Mouse (Mus musculus): ENCODE data around the gene Wdr26. TPM values are rescaled to one million over a fixed set of nuclear protein-coding genes. Genes with fewer than 3 reads are reported as not detected.
A peak's percentile ranks its signal among the peaks of the same experiment; 100 is the strongest.

The Wdr26 gene
- polyA plus RNA-seq, 1 experiment from 2014 or later: 25.5 TPM

DNA sequence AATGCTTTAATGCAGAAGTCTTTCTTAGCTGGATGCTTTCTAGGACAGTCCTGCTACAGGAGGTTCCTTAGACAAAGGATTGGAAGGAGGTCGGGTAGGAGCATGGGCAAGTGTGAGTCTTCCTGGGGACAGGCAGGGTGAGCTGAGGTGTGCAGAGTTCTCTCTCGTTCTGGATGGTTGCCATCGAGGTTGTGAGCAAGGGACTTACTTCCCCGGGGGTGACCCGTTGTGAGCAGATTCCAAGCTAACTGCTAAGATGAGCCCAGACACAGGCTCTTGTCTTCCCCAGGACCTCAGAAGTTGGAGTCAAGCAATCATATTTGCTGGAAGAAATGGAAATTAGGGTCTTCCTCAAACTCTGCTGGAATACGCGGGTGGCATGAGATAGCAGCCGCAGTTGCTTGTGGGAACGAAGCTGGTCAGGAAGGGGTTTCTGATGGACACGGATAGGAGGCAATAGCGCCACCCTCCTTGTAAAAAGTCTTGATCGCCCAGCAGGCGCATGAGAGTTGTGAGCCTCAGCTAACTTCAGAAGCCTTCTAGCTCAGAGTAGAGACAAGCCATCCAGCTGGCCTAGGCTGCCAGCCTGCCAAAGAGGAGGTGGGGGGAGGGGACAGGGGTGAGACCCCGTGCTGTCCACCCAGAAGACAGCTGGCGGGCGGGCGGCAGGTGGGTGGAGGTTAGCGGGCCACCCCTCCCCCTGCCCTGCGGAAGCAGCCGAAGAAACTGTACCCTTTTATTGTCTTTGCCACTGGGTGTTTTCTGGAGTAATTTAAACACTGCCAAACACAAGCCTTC, 44.3 kb upstream of the Wdr26 start:
- H3K27me3 ChIP-seq (replicated peaks; ENCODE audit: control insufficient read depth, insufficient read depth, low read length): no peaks in the 10 kb centered on the region
- 3% methylated on average over 20 of the region's 20 CpGs for WGBS
- peaks cover 29% of the 10 kb centered on the region for H3K4me1 ChIP-seq (ENCODE audit: control insufficient read depth, insufficient read depth, low read length)
- peak overlapping the region; percentile 89 for H3K4me2 ChIP-seq (ENCODE audit: low read depth, low read length)
- peak overlapping the region; percentile 86 for H3K27ac ChIP-seq (ENCODE audit: low read length)
- H3K9me3 ChIP-seq (ENCODE audit: control insufficient read depth, low read length): no peaks in the 10 kb centered on the region
- H3K4me3 ChIP-seq (ENCODE audit: low read length): peak overlapping the region; percentile 49
- peak overlapping the region; percentile 68 for H3K9ac ChIP-seq (ENCODE audit: low read depth, low read length)
- no peaks in the 10 kb centered on the region for H3K36me3 ChIP-seq (ENCODE audit: control insufficient read depth, insufficient read depth, low read length)
- peak; percentile 36 for ATAC-seq

DNA sequence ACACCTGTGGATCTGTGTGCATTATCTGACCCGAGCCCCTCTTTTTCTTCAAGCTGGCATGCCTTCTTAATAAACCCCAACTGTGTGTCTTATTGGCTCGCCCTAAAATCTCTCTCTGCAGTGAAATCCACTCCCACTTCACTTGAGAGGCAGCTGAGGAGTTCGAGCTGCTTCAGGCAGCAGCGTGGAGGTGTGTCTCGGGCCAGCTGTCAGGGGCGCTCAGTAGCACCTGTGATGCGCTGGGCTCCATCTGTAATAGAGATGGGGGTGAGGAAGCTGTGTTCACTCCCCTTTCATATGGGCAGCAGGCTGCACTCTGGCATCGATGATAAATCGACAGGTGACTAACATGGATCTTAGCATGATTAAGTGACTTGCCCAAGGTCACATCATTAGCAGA, 43.6 kb upstream of the Wdr26 start:
- no peak for ATAC-seq
- Histone ChIP-seq H3K4me2 (ENCODE audit: low read depth, low read length) (no peak overlapping the region), H3K9me3 (ENCODE audit: control insufficient read depth, low read length) (no peaks in the 10 kb centered on the region), H3K36me3 (ENCODE audit: control insufficient read depth, insufficient read depth, low read length) (no peaks in the 10 kb centered on the region), H3K27ac (ENCODE audit: low read length) (peak overlapping the region; percentile 86; the same call in 1 of the 2 replicates), H3K27me3 (replicated peaks; ENCODE audit: control insufficient read depth, insufficient read depth, low read length) (no peaks in the 10 kb centered on the region), H3K4me1 (ENCODE audit: control insufficient read depth, insufficient read depth, low read length) (peaks cover 25% of the 10 kb centered on the region), H3K4me3 (ENCODE audit: low read length) (no peak overlapping the region), H3K9ac (ENCODE audit: low read depth, low read length) (peak overlapping the region; percentile 68; the same call in 1 of the 2 replicates)
- WGBS: 59% methylated on average over 9 of the region's 9 CpGs

DNA sequence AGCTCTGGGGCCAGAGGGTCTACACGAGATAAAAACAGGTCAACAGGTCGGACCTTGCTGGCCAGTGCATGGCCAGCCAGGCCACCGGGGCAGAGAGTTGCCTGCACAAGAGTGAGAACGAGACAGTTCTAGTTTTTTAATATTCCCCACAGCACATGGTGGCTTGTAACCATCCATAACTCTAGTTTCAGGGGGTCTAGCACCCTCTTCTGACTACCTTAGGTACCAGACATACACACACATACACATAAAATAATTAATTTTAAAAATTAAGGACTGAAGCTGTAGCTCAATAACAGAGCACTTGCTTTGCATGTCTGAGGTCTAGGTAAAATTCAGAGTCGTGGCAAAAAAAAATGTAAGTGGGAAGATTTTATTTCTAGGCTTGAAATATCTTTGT, 39.8 kb upstream of the Wdr26 start:
- H3K4me2 ChIP-seq (ENCODE audit: low read depth, low read length): no peak overlapping the region
- H3K27ac ChIP-seq (ENCODE audit: low read length): no peak overlapping the region
- no peak for ATAC-seq
- H3K4me3 ChIP-seq (ENCODE audit: low read length): no peak overlapping the region
- 74% methylated on average over 5 of the region's 5 CpGs for WGBS
- H3K9ac ChIP-seq (ENCODE audit: low read depth, low read length): no peak overlapping the region
- H3K9me3 ChIP-seq (ENCODE audit: control insufficient read depth, low read length): no peaks in the 10 kb centered on the region
- no peaks in the 10 kb centered on the region for H3K36me3 ChIP-seq (ENCODE audit: control insufficient read depth, insufficient read depth, low read length)
- peaks cover 18% of the 10 kb centered on the region for H3K4me1 ChIP-seq (ENCODE audit: control insufficient read depth, insufficient read depth, low read length)
- H3K27me3 ChIP-seq (replicated peaks; ENCODE audit: control insufficient read depth, insufficient read depth, low read length): no peaks in the 10 kb centered on the region

DNA sequence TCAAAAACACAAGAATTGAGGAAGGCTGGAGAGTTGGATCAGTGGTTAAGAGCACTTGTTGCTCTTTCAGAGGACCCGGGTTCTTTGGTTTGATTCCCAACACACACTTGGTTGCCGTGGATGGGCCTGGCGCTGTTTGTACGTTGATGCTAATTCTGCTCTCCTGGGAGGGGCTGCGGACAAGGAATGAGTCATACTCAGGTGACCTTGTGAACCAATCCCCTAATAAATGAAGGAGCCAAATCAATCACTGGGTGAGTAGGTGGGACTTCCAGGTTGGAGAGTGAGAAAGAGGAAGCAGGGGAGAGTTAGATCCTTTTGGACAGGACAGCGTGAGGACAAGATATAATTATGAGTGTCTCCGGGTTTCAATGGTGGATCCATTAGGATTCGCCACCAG, 39.2 kb upstream of the Wdr26 start:
- no peak for ATAC-seq
- no peak overlapping the region for H3K9ac ChIP-seq (ENCODE audit: low read depth, low read length)
- H3K4me1 ChIP-seq (ENCODE audit: control insufficient read depth, insufficient read depth, low read length): peaks cover 18% of the 10 kb centered on the region
- no peak overlapping the region for H3K4me2 ChIP-seq (ENCODE audit: low read depth, low read length)
- H3K4me3 ChIP-seq (ENCODE audit: low read length): no peak overlapping the region
- H3K9me3 ChIP-seq (ENCODE audit: control insufficient read depth, low read length): no peaks in the 10 kb centered on the region
- no peaks in the 10 kb centered on the region for H3K36me3 ChIP-seq (ENCODE audit: control insufficient read depth, insufficient read depth, low read length)
- 90% methylated on average over 8 of the region's 8 CpGs for WGBS
- no peak overlapping the region for H3K27ac ChIP-seq (ENCODE audit: low read length)
- H3K27me3 ChIP-seq (replicated peaks; ENCODE audit: control insufficient read depth, insufficient read depth, low read length): no peaks in the 10 kb centered on the region

DNA sequence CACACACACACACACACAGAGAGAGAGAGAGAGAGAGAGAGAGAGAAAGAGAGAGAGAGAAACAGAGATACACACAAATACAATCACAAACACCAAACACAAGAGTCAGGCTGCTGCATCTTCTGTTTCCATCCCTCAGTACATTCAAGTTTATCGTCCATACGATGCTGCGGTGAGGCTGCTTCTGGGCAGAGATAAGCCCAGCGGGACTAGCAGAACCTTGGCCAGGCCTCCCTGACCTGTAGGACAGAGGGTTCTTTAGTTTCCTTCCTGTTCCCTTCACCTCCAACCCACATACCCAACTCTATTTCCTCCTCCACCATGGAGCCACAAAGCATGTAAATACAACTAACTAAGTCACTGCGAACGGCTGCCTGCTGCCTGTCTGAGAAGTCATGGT, 37.7 kb upstream of the Wdr26 start:
- Histone ChIP-seq H3K4me3 (ENCODE audit: low read length) (no peak overlapping the region), H3K4me2 (ENCODE audit: low read depth, low read length) (no peak overlapping the region), H3K27me3 (replicated peaks; ENCODE audit: control insufficient read depth, insufficient read depth, low read length) (no peaks in the 10 kb centered on the region), H3K9ac (ENCODE audit: low read depth, low read length) (no peak overlapping the region), H3K4me1 (ENCODE audit: control insufficient read depth, insufficient read depth, low read length) (peaks cover 21% of the 10 kb centered on the region), H3K27ac (ENCODE audit: low read length) (no peak overlapping the region), H3K9me3 (ENCODE audit: control insufficient read depth, low read length) (no peaks in the 10 kb centered on the region), H3K36me3 (ENCODE audit: control insufficient read depth, insufficient read depth, low read length) (no peaks in the 10 kb centered on the region)
- no peak for ATAC-seq
- 83% methylated on average over 6 of the region's 6 CpGs for WGBS

DNA sequence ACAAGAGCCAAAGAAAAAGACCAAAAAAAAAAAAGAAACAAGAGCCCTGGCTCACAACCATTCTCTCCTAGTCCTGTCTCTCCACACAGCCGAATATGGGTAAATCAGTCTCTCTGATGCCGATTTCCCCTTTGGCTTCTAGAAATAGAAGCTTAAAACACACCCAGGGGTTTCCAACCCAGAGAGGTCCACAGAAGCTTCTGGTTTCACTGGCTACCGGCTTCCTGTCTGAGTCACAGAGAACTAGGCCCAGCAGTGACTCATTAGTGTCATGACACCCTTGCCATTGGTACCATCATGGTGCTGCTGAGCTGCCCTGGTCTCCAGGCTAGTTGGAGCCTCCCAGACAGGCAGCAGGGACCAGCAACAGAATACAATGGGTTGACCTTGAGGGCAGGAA, 35.4 kb upstream of the Wdr26 start:
- Histone ChIP-seq H3K9ac (ENCODE audit: low read depth, low read length) (no peak overlapping the region), H3K36me3 (ENCODE audit: control insufficient read depth, insufficient read depth, low read length) (no peaks in the 10 kb centered on the region), H3K27ac (ENCODE audit: low read length) (0 out of 2 replicates have a peak overlapping the region, but pooled peaks have one; percentile 17), H3K4me3 (ENCODE audit: low read length) (no peak overlapping the region), H3K4me1 (ENCODE audit: control insufficient read depth, insufficient read depth, low read length) (peaks cover 21% of the 10 kb centered on the region), H3K27me3 (replicated peaks; ENCODE audit: control insufficient read depth, insufficient read depth, low read length) (no peaks in the 10 kb centered on the region), H3K9me3 (ENCODE audit: control insufficient read depth, low read length) (no peaks in the 10 kb centered on the region), H3K4me2 (ENCODE audit: low read depth, low read length) (no peak overlapping the region)
- 74% methylated on average over 3 of the region's 3 CpGs for WGBS
- ATAC-seq: 0 out of 2 replicates have a peak, but pooled peaks have one; percentile 3

DNA sequence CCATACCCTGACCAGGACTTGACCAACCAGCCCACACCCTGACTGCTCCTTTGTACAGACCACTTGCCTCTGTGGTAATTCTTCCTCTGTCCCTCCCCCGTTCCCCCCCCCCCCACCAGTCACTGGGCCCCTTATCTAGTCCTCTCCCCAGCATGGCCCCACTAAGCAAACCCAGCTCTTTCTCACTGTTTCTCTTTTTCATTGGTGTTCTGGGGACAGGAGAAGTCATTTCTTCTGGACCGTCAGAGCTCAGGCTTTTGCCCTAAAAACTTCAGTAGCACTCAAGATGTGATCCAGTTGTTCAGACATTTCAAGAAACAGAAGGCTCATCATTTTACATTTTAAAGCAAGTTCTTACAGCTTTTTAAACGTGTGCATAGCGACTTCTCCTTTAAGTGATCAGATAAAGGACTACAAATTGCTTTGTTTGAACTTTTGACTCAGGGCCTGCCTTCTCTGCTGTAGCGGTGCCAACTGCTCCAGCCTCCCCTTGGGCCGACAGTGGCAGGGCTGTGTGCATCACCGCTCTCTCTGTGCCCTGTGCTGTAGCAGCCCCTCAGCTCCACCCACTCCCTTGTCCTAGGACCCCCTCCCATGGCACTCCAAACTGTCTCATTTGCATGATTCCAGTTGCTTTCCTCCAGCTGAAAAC, 34.8 kb upstream of the Wdr26 start:
- peak overlapping the region; percentile 77 for H3K27ac ChIP-seq (ENCODE audit: low read length)
- no peaks in the 10 kb centered on the region for H3K36me3 ChIP-seq (ENCODE audit: control insufficient read depth, insufficient read depth, low read length)
- H3K4me2 ChIP-seq (ENCODE audit: low read depth, low read length): 0 out of 2 replicates have a peak overlapping the region, but pooled peaks have one; percentile 28
- 21% methylated on average over 7 of the region's 7 CpGs for WGBS
- H3K9ac ChIP-seq (ENCODE audit: low read depth, low read length): no peak overlapping the region
- H3K4me3 ChIP-seq (ENCODE audit: low read length): no peak overlapping the region
- H3K9me3 ChIP-seq (ENCODE audit: control insufficient read depth, low read length): no peaks in the 10 kb centered on the region
- peaks cover 21% of the 10 kb centered on the region for H3K4me1 ChIP-seq (ENCODE audit: control insufficient read depth, insufficient read depth, low read length)
- H3K27me3 ChIP-seq (replicated peaks; ENCODE audit: control insufficient read depth, insufficient read depth, low read length): no peaks in the 10 kb centered on the region
- peak; percentile 87 for ATAC-seq

DNA sequence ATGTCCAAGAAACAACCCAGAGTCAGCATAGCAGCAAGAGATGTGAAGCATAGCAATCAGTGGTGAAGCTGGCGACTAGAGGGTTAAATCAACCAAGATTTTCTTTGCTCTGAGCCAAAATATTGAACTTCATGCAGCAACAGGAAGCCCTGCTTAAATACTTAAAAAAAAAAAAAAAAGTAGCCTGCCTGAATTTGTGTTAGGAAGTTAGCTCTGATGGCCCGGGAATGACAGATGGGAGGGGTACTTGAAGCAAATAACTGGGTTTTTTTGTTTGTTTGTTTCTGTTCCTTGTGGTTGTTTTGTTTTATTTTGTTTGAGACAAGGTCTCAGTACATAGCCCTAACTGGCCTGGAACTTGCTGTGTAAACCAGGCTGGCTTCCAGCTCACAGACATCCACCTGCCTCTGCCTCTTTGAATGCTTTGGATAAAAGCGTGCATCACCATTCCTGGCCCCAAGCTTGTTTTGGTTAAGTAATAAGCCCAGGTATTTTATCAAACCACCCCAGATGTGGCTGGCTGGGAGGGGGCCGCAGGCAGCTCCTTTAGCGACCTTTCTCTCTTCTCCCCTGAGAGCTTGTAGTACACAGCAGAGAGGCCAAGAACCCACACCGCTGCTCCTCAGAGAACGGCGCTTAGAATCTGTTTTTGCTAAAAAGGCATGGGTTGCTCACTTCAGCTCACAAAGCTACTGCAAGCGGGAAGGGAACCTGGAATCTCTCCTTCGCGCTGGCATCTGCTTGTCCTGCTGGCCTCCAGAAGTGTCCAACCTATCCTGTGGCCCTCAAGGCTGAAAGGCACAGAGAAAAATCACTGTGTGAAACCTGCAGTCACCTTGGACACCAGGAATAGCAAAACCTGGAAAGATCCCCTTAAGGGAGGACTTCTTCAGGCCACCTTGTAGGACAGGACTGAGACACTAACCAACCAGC, 34.0 kb upstream of the Wdr26 start:
- no peaks in the 10 kb centered on the region for H3K27me3 ChIP-seq (replicated peaks; ENCODE audit: control insufficient read depth, insufficient read depth, low read length)
- H3K36me3 ChIP-seq (ENCODE audit: control insufficient read depth, insufficient read depth, low read length): no peaks in the 10 kb centered on the region
- ATAC-seq: peak; percentile 58
- peaks cover 21% of the 10 kb centered on the region for H3K4me1 ChIP-seq (ENCODE audit: control insufficient read depth, insufficient read depth, low read length)
- H3K9me3 ChIP-seq (ENCODE audit: control insufficient read depth, low read length): no peaks in the 10 kb centered on the region
- H3K27ac ChIP-seq (ENCODE audit: low read length): peak overlapping the region; percentile 77
- 63% methylated on average over 11 of the region's 11 CpGs for WGBS
- H3K4me3 ChIP-seq (ENCODE audit: low read length): no peak overlapping the region
- no peak overlapping the region for H3K9ac ChIP-seq (ENCODE audit: low read depth, low read length)
- H3K4me2 ChIP-seq (ENCODE audit: low read depth, low read length): 0 out of 2 replicates have a peak overlapping the region, but pooled peaks have one; percentile 28

DNA sequence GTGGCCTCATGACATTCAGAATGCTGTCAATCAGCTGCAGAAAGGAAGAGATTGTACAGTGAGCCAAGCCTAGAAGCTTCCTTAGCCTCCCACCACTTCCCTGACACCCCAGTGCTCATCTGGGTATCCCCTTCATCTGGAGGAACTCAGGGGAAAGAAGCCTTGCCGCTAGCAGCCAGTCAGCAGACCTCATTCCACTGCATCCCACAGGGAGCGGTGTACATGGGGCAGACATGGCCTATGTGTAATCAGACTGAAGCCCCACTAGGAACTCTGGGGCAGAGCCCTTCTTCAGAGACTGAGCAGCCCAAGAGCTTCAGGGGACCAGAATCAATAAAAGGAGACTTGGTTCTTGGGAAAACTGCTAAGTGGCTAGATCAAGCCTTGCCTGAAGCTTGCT, 33.3 kb upstream of the Wdr26 start:
- H3K36me3 ChIP-seq (ENCODE audit: control insufficient read depth, insufficient read depth, low read length): no peaks in the 10 kb centered on the region
- no peak overlapping the region for H3K4me3 ChIP-seq (ENCODE audit: low read length)
- H3K9me3 ChIP-seq (ENCODE audit: control insufficient read depth, low read length): no peaks in the 10 kb centered on the region
- H3K9ac ChIP-seq (ENCODE audit: low read depth, low read length): no peak overlapping the region
- H3K4me2 ChIP-seq (ENCODE audit: low read depth, low read length): no peak overlapping the region
- 98% methylated on average over 2 of the region's 2 CpGs for WGBS
- ATAC-seq: no peak
- peaks cover 21% of the 10 kb centered on the region for H3K4me1 ChIP-seq (ENCODE audit: control insufficient read depth, insufficient read depth, low read length)
- H3K27ac ChIP-seq (ENCODE audit: low read length): no peak overlapping the region
- H3K27me3 ChIP-seq (replicated peaks; ENCODE audit: control insufficient read depth, insufficient read depth, low read length): no peaks in the 10 kb centered on the region

Data from intestine, embryonic 16.5 days (tissue).